Mouse (Mus musculus) yolk sac, embryonic 10.5 days (tissue): ENCODE measurements around the gene Sox6.

ENCODE experiments used
- DNase-seq: peaks from one replicate; pipeline ENCODE4 v3.0.0-alpha.2; 2017; ENCODE audit warnings: low spot score

Gene Sox6

GRCm38 (mm10) chr7:115891482-115891881, 147.1 kb downstream of the Sox6 start:
- DNase-seq, result no peak

GRCm38 (mm10) chr7:115889926-115890325, 148.7 kb downstream of the Sox6 start:
- no peak for DNase-seq

GRCm38 (mm10) chr7:115888561-115888960, 150.0 kb downstream of the Sox6 start:
- DNase-seq, result no peak

GRCm38 (mm10) chr7:115888120-115888519, 150.5 kb downstream of the Sox6 start:
- no peak for DNase-seq

GRCm38 (mm10) chr7:115872903-115873302, 165.7 kb downstream of the Sox6 start:
- DNase-seq, result no peak

GRCm38 (mm10) chr7:115868504-115868903, 170.1 kb downstream of the Sox6 start:
- DNase-seq, result peak; percentile 63

- DNase-seq, result peak; percentile 34
Measured at GRCm38 (mm10) chr7:115867518-115868270, 170.9 kb downstream of the Sox6 start.

GRCm38 (mm10) chr7:115866698-115867500, 171.7 kb downstream of the Sox6 start:
- DNase-seq, result peak; percentile 54

- DNase-seq, result no peak
Measured at GRCm38 (mm10) chr7:115865979-115866697, 172.5 kb downstream of the Sox6 start.

- no peak for DNase-seq
Measured at GRCm38 (mm10) chr7:115865231-115865630, 173.4 kb downstream of the Sox6 start.

- DNase-seq, result peak; percentile 60
Measured at GRCm38 (mm10) chr7:115864411-115864810, 174.2 kb downstream of the Sox6 start.

GRCm38 (mm10) chr7:115859691-115860401, 178.8 kb downstream of the Sox6 start:
- no peak for DNase-seq

GRCm38 (mm10) chr7:115851131-115851530, 187.5 kb downstream of the Sox6 start:
- no peak for DNase-seq

- no peak for DNase-seq
Measured at GRCm38 (mm10) chr7:115845791-115846366, 192.7 kb downstream of the Sox6 start.

- no peak for DNase-seq
Measured at GRCm38 (mm10) chr7:115844910-115845309, 193.7 kb downstream of the Sox6 start.

GRCm38 (mm10) chr7:115844431-115844830, 194.2 kb downstream of the Sox6 start:
- peak; percentile 43 for DNase-seq

GRCm38 (mm10) chr7:115842251-115842650, 196.3 kb downstream of the Sox6 start:
- DNase-seq, result no peak

GRCm38 (mm10) chr7:115840613-115841012, 198.0 kb downstream of the Sox6 start:
- no peak for DNase-seq

- no peak for DNase-seq
Measured at GRCm38 (mm10) chr7:115835005-115835404, 203.6 kb downstream of the Sox6 start.

- DNase-seq, result no peak
Measured at GRCm38 (mm10) chr7:115833701-115834100, 204.9 kb downstream of the Sox6 start.
